Mouse (Mus musculus): ENCODE measurements around the gene Cps1.
A peak's percentile ranks its signal among the peaks of the same experiment; 100 is the strongest.

Cps1 gene

GRCm38 (mm10) chr1:67122797-67123196, at the start of gene Cps1:
Gene Cps1 (plus strand): TSS chr1:67123026.
- DNase-seq (ENCODE audit: low spot score in 2 of 2) = no peak

GRCm38 (mm10) chr1:67077739-67078138, 45.1 kb upstream of the Cps1 start:
- DNase-seq (ENCODE audit: low spot score in 2 of 2) = no peak

DNA sequence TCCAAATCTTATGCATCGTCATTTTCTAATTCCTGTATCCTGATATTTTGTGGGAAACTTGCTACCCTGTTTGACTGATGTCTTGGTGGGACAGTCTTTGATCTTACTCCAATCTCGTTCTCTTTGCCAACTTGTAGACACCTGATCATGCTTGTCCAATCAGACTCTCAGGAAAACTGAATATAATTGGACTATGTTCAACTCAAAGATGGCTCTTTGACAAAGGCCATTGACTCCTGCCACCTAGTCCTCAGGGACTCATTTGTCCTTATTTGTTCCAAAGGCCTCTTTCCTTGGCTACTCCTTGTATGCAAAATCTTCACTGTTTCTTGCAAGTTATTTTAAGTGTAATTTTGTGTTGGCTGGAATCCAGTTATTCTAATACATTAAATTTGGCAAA, 44.2 kb upstream of the Cps1 start:
- DNase-seq (ENCODE audit: low spot score in 2 of 2) = no peak

- no peak for DNase-seq (ENCODE audit: low spot score in 2 of 2)
Observed at GRCm38 (mm10) chr1:67079146-67079545, 43.7 kb upstream of the Cps1 start.

GRCm38 (mm10) chr1:67092473-67092872, 30.4 kb upstream of the Cps1 start:
- no peak for DNase-seq (ENCODE audit: low spot score in 2 of 2)

- DNase-seq (ENCODE audit: low spot score in 2 of 2) = no peak
Observed at GRCm38 (mm10) chr1:67099215-67099614, 23.6 kb upstream of the Cps1 start.

DNA sequence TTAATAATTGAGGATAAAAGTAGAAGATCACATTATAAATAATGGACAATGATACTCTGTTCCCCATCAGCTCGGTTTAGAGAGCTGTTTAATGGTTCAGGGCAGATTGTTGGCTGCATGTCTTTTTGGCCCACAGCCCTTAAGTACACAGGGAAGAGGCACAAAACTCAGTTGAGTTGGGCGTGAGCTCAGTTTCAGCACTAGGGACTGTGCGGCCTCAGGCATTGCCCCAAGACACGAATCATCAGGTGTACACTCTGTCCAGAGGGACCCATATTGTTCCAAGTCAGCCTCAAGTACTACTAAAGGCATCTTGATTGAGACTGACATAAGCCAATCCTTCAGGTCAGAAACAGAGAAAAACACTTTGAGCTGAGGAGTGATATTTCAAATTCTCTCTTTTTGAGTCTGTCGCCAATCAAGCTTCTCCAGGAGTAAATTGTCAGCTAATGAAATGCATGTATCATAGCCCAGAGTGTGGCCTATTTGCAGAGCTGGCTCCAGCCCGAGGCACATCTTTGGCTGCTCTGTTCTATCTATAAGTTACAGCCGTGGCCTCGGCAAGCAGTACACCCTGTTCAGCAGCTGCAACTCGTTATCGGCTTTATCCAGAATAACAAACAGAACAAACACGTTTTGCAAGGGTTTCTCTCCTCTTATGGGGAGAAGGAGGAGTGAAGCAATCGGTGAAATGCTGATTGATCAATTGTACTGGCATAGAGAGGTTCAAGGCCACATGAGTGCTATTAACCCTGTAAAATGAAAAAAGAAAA, 19.2 kb upstream of the Cps1 start:
- DNase-seq (ENCODE audit: low spot score in 2 of 2) = no peak

DNA sequence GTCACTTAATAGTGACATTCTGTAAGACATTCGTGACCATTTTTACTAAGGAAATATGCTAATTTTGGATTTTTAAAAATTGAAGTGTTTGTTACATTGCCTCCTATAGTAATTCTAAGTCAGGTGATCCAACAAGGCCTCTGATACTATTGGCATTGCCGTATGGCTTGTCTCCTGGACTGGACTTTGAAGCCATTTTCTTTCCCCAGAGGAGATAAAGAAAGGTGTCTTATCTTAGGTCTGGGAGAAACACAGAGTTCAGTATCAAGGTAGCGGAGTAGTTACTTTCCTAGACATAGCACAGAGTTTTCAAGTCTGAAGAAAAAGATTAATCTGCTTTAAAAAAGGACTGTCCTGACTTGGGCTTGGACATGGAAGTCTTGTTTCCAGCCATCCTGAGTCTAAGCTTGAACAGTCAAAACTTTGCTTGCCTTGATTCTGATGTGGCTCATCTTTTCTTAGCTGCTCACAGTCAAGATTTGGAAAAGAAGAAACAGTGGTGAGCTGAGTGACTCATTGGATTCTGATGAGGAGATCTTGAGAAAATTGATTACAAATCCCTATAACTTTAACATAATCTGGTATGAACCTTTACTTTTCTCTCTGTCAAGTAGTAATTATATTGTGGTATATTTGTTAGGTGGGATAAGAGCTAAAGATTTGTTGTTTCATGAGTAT, 11.1 kb upstream of the Cps1 start:
- no peak for DNase-seq (ENCODE audit: low spot score in 2 of 2)

GRCm38 (mm10) chr1:67113343-67114030, 9.3 kb upstream of the Cps1 start:
- DNase-seq (ENCODE audit: low spot score in 2 of 2) = no peak

DNA sequence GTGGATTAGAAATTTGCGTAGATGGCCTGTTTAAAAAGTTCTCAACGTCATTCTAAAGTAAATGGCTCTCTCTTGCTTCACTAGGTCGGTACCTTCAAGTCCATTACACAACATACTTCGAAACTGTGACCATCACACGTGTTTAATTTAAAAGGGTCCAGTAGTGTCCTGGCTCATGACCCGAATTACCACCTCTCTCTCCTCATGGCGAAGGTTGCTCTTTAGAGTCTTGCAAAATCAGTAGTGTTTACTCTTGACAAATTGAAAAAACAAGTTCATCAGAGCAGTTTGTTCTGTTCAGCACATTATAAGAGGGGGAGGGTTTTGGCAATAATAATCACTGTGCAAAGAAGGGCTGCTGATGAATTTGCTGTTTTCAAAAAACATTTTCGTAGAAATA, 6.3 kb upstream of the Cps1 start:
- DNase-seq (ENCODE audit: low spot score in 2 of 2) = no peak

DNA sequence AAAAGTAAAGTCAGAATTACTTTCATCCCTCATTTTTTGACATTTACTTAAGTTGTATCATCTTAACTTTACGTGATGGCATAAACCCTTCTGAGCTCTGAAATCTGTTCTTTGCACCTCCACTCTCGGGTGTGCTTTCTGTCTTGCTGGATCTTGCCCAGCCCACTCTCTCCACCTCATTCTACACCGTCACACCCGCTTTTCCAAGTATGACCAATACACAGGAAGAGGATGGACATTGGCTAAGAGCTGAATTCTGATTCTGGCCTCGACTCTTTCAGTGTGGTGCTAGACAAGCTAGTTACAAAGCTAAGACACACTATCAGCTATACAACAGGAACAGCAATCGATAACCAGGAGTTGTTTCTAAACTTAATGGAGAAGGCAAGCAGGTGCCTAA, 5.0 kb upstream of the Cps1 start:
- DNase-seq (ENCODE audit: low spot score in 2 of 2) = no peak

DNA sequence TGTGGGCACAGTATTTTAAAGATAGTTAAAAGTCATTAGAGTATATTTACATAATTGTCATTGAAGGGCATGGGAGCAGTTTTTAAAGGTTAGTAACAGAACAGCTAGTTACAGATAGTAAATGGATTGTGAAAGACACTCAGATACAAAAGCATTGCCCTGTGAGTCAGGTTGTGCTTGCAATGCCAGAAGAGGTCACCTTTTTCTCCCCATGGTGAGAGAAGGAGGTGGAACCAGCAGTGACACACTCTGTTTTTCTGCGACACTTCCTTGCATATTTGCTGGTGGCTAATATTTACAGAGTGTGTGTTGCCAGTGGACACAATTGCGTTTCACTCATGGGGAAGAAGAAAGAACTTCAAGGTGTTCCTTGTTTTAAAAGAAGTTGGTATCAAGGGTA, 2.6 kb downstream of the Cps1 start:
- no peak for DNase-seq (ENCODE audit: low spot score in 2 of 2)

DNA sequence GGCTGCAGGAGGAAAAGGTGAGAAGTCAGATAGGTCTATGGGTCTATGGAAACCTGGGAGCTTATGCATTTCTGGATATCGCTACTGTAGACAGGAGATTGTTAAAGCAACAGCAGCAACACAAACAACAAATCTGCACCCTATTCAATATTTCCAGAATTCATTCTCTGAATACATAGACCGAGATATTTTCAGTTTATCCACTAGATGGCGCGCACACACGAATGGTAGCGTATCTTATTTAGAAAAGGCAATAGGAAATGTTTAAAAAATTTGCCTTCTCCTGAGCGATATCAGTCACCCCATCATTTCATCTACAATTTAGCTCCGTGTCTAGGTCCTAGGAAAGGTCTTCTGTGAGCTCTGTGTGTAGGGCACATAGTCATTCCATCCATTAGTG, 21.1 kb downstream of the Cps1 start:
- DNase-seq (ENCODE audit: low spot score in 2 of 2) = no peak

- no peak for DNase-seq (ENCODE audit: low spot score in 2 of 2)
Observed at GRCm38 (mm10) chr1:67151246-67151645, 28.4 kb downstream of the Cps1 start.

- no peak for DNase-seq (ENCODE audit: low spot score in 2 of 2)
Observed at GRCm38 (mm10) chr1:67167283-67167682, 44.5 kb downstream of the Cps1 start.

DNA sequence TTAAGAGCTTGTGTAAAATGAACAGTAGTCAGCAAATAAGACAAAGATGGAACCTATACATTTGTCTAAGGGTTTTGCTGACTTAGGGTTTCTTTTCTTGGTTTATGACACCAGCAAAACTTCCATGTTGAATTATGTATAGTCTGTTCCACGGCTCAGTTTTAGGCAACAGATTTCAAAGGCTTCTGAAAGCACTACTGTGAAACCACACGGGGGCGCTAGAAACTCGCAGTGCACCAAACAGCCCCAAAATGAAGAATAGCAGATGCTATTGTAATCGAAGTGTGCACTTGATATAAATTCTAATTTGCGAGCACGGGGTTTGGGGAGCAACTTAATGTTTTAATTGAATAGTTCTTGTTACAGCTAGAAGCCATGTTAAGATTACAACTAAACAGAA, 58.3 kb downstream of the Cps1 start:
- DNase-seq (ENCODE audit: low spot score in 2 of 2) = peak; percentile 40 to 60

DNA sequence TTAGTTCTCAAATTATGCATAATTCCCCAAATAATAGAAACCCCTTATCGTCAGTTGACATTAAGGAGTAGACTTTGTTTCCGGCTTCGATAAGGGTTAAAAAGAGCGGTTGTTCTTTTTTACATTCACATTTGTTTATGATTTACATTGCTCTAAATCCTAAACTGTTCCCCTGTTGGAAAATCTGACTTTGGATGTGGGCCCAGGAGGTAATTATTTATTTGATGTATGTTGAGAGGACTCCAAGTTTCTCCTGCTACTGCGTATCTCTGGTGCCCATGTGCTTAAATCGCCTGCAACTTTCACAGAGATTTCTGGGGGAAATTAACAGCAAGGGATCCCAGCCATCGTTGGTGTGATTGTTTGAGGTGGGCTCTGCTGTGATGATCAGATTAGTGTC, 59.4 kb downstream of the Cps1 start:
- DNase-seq (ENCODE audit: low spot score in 2 of 2) = no peak

- DNase-seq (ENCODE audit: low spot score in 2 of 2) = no peak
Observed at GRCm38 (mm10) chr1:67183532-67183931, 60.7 kb downstream of the Cps1 start.

GRCm38 (mm10) chr1:67184134-67184533, 61.3 kb downstream of the Cps1 start:
- no peak for DNase-seq (ENCODE audit: low spot score in 2 of 2)

GRCm38 (mm10) chr1:67197335-67197734, 74.5 kb downstream of the Cps1 start:
- DNase-seq (ENCODE audit: low spot score in 2 of 2) = no peak

- DNase-seq (ENCODE audit: low spot score in 2 of 2) = no peak
Observed at GRCm38 (mm10) chr1:67218339-67218944, 95.6 kb downstream of the Cps1 start.

DNA sequence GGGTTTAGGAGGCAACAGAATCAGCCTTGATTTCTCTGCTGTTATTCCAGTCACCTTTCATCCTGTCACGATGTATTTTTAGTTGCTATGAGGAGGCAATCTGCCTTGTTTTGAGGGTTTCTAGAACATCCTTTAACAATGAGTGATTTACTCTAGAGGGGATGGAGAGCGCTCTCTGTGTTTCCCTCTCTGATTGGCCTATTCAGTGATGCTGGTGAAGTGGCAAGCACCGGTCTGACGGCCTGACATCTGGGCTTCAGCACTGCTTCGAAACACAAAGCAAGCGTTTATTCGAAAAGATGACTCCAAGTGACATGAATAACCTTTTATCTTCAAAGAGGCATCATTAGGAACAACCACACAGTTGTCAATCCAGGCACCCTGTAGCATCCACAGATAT, 100.8 kb downstream of the Cps1 start:
- no peak for DNase-seq (ENCODE audit: low spot score in 2 of 2)
